Mouse (Mus musculus): Measurements from ENCODE around the gene Gnl1.

- TF ChIP-seq POLR2A (IDR thresholded peaks at IDR 0.05; ENCODE audit: borderline replicate concordance, extremely low read depth, low read depth, low read length) (no peak), CTCF (IDR thresholded peaks at IDR 0.05; ENCODE audit: insufficient read depth, low read length) (no peak)
Observed at GRCm38 (mm10) chr17:35999356-35999755, 19.7 kb downstream of the Gnl1 start.
